Mouse (Mus musculus): ENCODE results near the gene Nono. TPM values are rescaled to one million over a fixed set of nuclear protein-coding genes. Genes with fewer than 3 reads are reported as not detected.
A peak's percentile ranks its signal among the peaks of the same experiment; 100 is the strongest.
"Not testable (repeated sequence)": the region's sequence is repeated elsewhere in the genome, so short reads cannot be mapped to it uniquely, and the experiment has no call there.

Gene Nono
- polyA plus RNA-seq, 1 experiment from 2014 or later: 636 TPM

GRCm38 (mm10) chrX:101420700-101421095, 8.4 kb upstream of the Nono start, which contains the start of gene Zmym3:
Gene Zmym3 (minus strand): TSS chrX:101420849.
- Histone ChIP-seq H3K9ac (peak within 1 kb of the TSS; percentile 55), H3K4me3 (replicated peaks) (peak within 1 kb of the TSS; percentile 54), H3K4me1 (peaks cover 16% of the 10 kb centered on the region), H3K4me2 (peak within 1 kb of the TSS; percentile 58), H3K9me3 (no peaks in the 10 kb centered on the region), H3K36me3 (replicated peaks) (peaks cover 5% of the 10 kb centered on the region), H3K27me3 (peaks cover 4% of the 10 kb centered on the region; the same call in 1 of the 2 replicates), H3K27ac (peak within 1 kb of the TSS; percentile 62; the same call in 1 of the 2 replicates)
- no peak for ATAC-seq (ENCODE audit: low FRiP score)
- WGBS: 33% methylated on average over 4 of the region's 4 CpGs

- Histone ChIP-seq H3K36me3 (replicated peaks) (no peaks in the 10 kb centered on the region), H3K4me1 (peaks cover 9% of the 10 kb centered on the region), H3K27ac (no peak overlapping the region), H3K4me2 (no peak overlapping the region), H3K9me3 (no peaks in the 10 kb centered on the region), H3K4me3 (replicated peaks) (no peak overlapping the region), H3K9ac (no peak overlapping the region), H3K27me3 (no peaks in the 10 kb centered on the region)
- ATAC-seq (ENCODE audit: low FRiP score): no peak
- WGBS: 78% methylated on average over 2 of the region's 2 CpGs
Observed at GRCm38 (mm10) chrX:101423462-101423861, 5.7 kb upstream of the Nono start.

- Histone ChIP-seq H3K27me3 (0 out of 2 replicates have a peak, but pooled peaks cover 4% of the 10 kb centered on the region), H3K36me3 (replicated peaks) (peaks cover 12% of the 10 kb centered on the region; the same call in 1 of the 2 replicates), H3K27ac (no peak overlapping the region), H3K4me2 (no peak overlapping the region), H3K4me1 (peaks cover 9% of the 10 kb centered on the region), H3K9me3 (no peaks in the 10 kb centered on the region), H3K9ac (no peak overlapping the region), H3K4me3 (replicated peaks) (no peak overlapping the region)
- 6% methylated on average over 1 of the region's 1 CpGs for WGBS
- no peak for ATAC-seq (ENCODE audit: low FRiP score)
Observed at GRCm38 (mm10) chrX:101427774-101428173, 1.3 kb upstream of the Nono start.

GRCm38 (mm10) chrX:101428785-101429141, 355 bp upstream of the Nono start:
- WGBS: 19% methylated on average over 7 of the region's 7 CpGs
- H3K9ac ChIP-seq: no peak overlapping the region
- H3K9me3 ChIP-seq: no peaks in the 10 kb centered on the region
- 0 out of 2 replicates have a peak, but pooled peaks cover 4% of the 10 kb centered on the region for H3K27me3 ChIP-seq
- peak overlapping the region; percentile 95 for H3K27ac ChIP-seq
- H3K4me2 ChIP-seq: peak overlapping the region; percentile 39
- H3K4me1 ChIP-seq: peaks cover 9% of the 10 kb centered on the region
- peaks cover 16% of the 10 kb centered on the region for H3K36me3 ChIP-seq (replicated peaks)
- peak; percentile 3; the same call in 1 of the 2 replicates for ATAC-seq (ENCODE audit: low FRiP score)
- H3K4me3 ChIP-seq (replicated peaks): peak overlapping the region; percentile 29

- 17% methylated on average over 14 of the region's 14 CpGs for WGBS
Observed at GRCm38 (mm10) chrX:101429976-101430375, 858 bp downstream of the Nono start.

GRCm38 (mm10) chrX:101448886-101449475, 19.9 kb downstream of the Nono start, which contains the start of gene Itgb1bp2:
Gene Itgb1bp2 (plus strand): TSS chrX:101449088.
- H3K9me3 ChIP-seq: no peaks in the 10 kb centered on the region
- no peak within 1 kb of the TSS for H3K4me2 ChIP-seq
- no peak for ATAC-seq (ENCODE audit: low FRiP score)
- H3K4me1 ChIP-seq: no peaks in the 10 kb centered on the region
- H3K27me3 ChIP-seq: no peaks in the 10 kb centered on the region
- H3K27ac ChIP-seq: no peak within 1 kb of the TSS
- no peak within 1 kb of the TSS for H3K4me3 ChIP-seq (replicated peaks)
- H3K36me3 ChIP-seq (replicated peaks): peaks cover 70% of the 10 kb centered on the region
- 77% methylated on average over 4 of the region's 4 CpGs for WGBS
- no peak within 1 kb of the TSS for H3K9ac ChIP-seq

More at GRCm38 (mm10) chrX:101429976-101430375, 858 bp downstream of the Nono start:
- peak overlapping the region; percentile 52 for H3K4me2 ChIP-seq
- 0 out of 2 replicates have a peak, but pooled peaks cover 4% of the 10 kb centered on the region for H3K27me3 ChIP-seq
- H3K9me3 ChIP-seq: no peaks in the 10 kb centered on the region
- peak; percentile 60 for ATAC-seq (ENCODE audit: low FRiP score)
- H3K27ac ChIP-seq: peak overlapping the region; percentile 95
- peak overlapping the region; percentile 62 for H3K4me3 ChIP-seq (replicated peaks)
- H3K9ac ChIP-seq: peak overlapping the region; percentile 81
- H3K36me3 ChIP-seq (replicated peaks): peaks cover 16% of the 10 kb centered on the region
- H3K4me1 ChIP-seq: peaks cover 9% of the 10 kb centered on the region

- Histone ChIP-seq H3K4me1 (no peaks in the 10 kb centered on the region), H3K4me3 (replicated peaks) (no peak overlapping the region), H3K4me2 (no peak overlapping the region), H3K9me3 (no peaks in the 10 kb centered on the region), H3K27ac (no peak overlapping the region), H3K27me3 (no peaks in the 10 kb centered on the region), H3K36me3 (replicated peaks) (peaks cover 53% of the 10 kb centered on the region), H3K9ac (no peak overlapping the region)
- 81% methylated on average over 1 of the region's 1 CpGs for WGBS
- no peak for ATAC-seq (ENCODE audit: low FRiP score)
Observed at GRCm38 (mm10) chrX:101451147-101451546, 22.0 kb downstream of the Nono start.

- Histone ChIP-seq H3K9ac (no peak overlapping the region), H3K36me3 (replicated peaks) (peaks cover 48% of the 10 kb centered on the region), H3K4me2 (no peak overlapping the region), H3K27ac (no peak overlapping the region), H3K9me3 (no peaks in the 10 kb centered on the region), H3K27me3 (no peaks in the 10 kb centered on the region), H3K4me1 (no peaks in the 10 kb centered on the region), H3K4me3 (replicated peaks) (no peak overlapping the region)
- 81% methylated on average over 3 of the region's 3 CpGs for WGBS
- ATAC-seq (ENCODE audit: low FRiP score): no peak
Observed at GRCm38 (mm10) chrX:101451591-101451990, 22.5 kb downstream of the Nono start.

- no peak overlapping the region for H3K4me2 ChIP-seq
- H3K27me3 ChIP-seq: no peaks in the 10 kb centered on the region
- H3K36me3 ChIP-seq (replicated peaks): peaks cover 13% of the 10 kb centered on the region
- H3K27ac ChIP-seq: no peak overlapping the region
- no peaks in the 10 kb centered on the region for H3K4me1 ChIP-seq
- no peak overlapping the region for H3K4me3 ChIP-seq (replicated peaks)
- H3K9me3 ChIP-seq: no peaks in the 10 kb centered on the region
- WGBS: 96% methylated on average over 4 of the region's 4 CpGs
- no peak for ATAC-seq (ENCODE audit: low FRiP score)
- no peak overlapping the region for H3K9ac ChIP-seq
Observed at GRCm38 (mm10) chrX:101472202-101472601, 43.1 kb downstream of the Nono start.

- WGBS: 86% methylated on average over 6 of the region's 6 CpGs
- no peak for ATAC-seq (ENCODE audit: low FRiP score)
- Histone ChIP-seq H3K4me2 (no peak overlapping the region), H3K36me3 (replicated peaks) (peaks cover 13% of the 10 kb centered on the region), H3K9ac (no peak overlapping the region), H3K9me3 (no peaks in the 10 kb centered on the region), H3K4me3 (replicated peaks) (no peak overlapping the region), H3K4me1 (no peaks in the 10 kb centered on the region), H3K27me3 (no peaks in the 10 kb centered on the region), H3K27ac (no peak overlapping the region)
Observed at GRCm38 (mm10) chrX:101481604-101482350, 52.7 kb downstream of the Nono start.

GRCm38 (mm10) chrX:101486487-101487152, 57.5 kb downstream of the Nono start:
- not testable (repeated sequence) for ATAC-seq (ENCODE audit: low FRiP score)

More at GRCm38 (mm10) chrX:101486487-101487152, 57.5 kb downstream of the Nono start:
- not testable (repeated sequence) for H3K4me1 ChIP-seq; H3K36me3 ChIP-seq (replicated peaks); H3K9me3 ChIP-seq; H3K4me3 ChIP-seq (replicated peaks); H3K27me3 ChIP-seq; H3K27ac ChIP-seq; H3K9ac ChIP-seq; H3K4me2 ChIP-seq
- WGBS: 28% methylated on average over 10 of the region's 12 CpGs

Data from forebrain, embryonic 12.5 days (tissue).